ENCODE assay signal across 18 mouse cellular contexts in the genomic region with DNA sequence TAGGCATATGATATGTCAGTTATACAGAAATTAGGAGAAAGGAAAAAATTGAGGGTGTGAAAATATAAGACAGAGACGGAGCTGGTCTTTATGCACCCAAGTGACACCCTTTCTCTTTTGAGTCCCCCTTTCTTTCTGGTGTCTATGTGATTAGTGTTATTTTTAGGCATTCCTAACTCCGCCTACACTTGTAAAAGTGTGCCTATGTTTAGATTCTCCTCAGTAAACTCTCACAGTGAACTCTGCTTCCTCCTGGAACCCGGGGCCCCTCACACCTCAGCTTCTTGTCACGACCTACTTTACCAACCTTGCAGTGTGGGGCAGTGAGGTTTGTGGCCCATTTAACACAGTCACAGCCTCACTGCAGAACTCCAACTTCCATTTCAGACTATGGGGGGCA.
DNase-seq lines count a peak whose midpoint lies in the region; ATAC-seq and TF ChIP-seq lines count a peak whose summit lies in the region.
"Had no signal": no experiment of that assay in that cellular context is flagged by ENCODE, and none has a peak within 500 bp of the region (broad histone marks: within the 10 kb centered on the region; RNA-seq: fewer than 3 reads in every experiment).

No protein-coding gene starts in this region.

- no peaks in the 10 kb centered on the region for H3K27me3 ChIP-seq in heart, embryonic 10.5 days (ENCODE audit: insufficient read depth, poor library complexity, severe bottlenecking)
- no peaks in the 10 kb centered on the region for H3K27me3 ChIP-seq in heart, embryonic 14.5 days (ENCODE audit: control insufficient read depth, insufficient read depth, low read length)
- no peaks in the 10 kb centered on the region for H3K27me3 ChIP-seq in hindbrain, embryonic 14.5 days (ENCODE audit: control insufficient read depth, insufficient read depth, low read length)
- H3K27me3 ChIP-seq in hindbrain, postnatal 0 days (ENCODE audit: insufficient read depth, low read length) = no peaks in the 10 kb centered on the region
- no peaks in the 10 kb centered on the region for H3K27me3 ChIP-seq in myocyte (ENCODE audit: control insufficient read depth, insufficient read depth, insufficient read length)
- H3K27me3 ChIP-seq: embryonic facial prominence, embryonic 12.5 days; forebrain, embryonic 15.5 days; hindbrain, embryonic 15.5 days had no signal

- no peak for TF ChIP-seq POLR2A in myocyte (IDR thresholded peaks at IDR 0.05; ENCODE audit: insufficient read length, low read depth)

- ATAC-seq in heart, embryonic 14.5 days (ENCODE audit: insufficient number of reproducible peaks, insufficient read depth, low FRiP score, low read depth) = no peak
- no peak for ATAC-seq in hindbrain, embryonic 14.5 days (ENCODE audit: low FRiP score)
- no peak for ATAC-seq in hindbrain, postnatal 0 days
- ATAC-seq: forebrain, embryonic 15.5 days; inflammation-experienced regulatory T-cells, adult 6 months; intestine, postnatal 0 days had no signal

- H3K9me3 ChIP-seq in heart, embryonic 10.5 days = no peaks in the 10 kb centered on the region
- H3K9me3 ChIP-seq in heart, embryonic 14.5 days (ENCODE audit: control insufficient read depth, low read length) = 0 out of 2 replicates have a peak, but pooled peaks cover 3% of the 10 kb centered on the region
- H3K9me3 ChIP-seq in hindbrain, embryonic 14.5 days (ENCODE audit: control insufficient read depth, low read length) = no peaks in the 10 kb centered on the region
- no peaks in the 10 kb centered on the region for H3K9me3 ChIP-seq in hindbrain, postnatal 0 days (ENCODE audit: low read length)
- H3K9me3 ChIP-seq: embryonic facial prominence, embryonic 12.5 days; forebrain, embryonic 15.5 days; hindbrain, embryonic 15.5 days had no signal

- H3K79me2 ChIP-seq in myocyte (ENCODE audit: control insufficient read depth, insufficient read depth) = no peaks in the 10 kb centered on the region

- H3ac ChIP-seq in myocyte (ENCODE audit: control insufficient read depth, insufficient read length) = no peak overlapping the region

- peak overlapping the region; percentile 51 for H3K4me2 ChIP-seq in heart, embryonic 14.5 days (ENCODE audit: low read length)
- no peak overlapping the region for H3K4me2 ChIP-seq in hindbrain, embryonic 14.5 days (replicated peaks)
- H3K4me2 ChIP-seq in hindbrain, postnatal 0 days (ENCODE audit: low read depth, low read length) = no peak overlapping the region
- H3K4me2 ChIP-seq in myocyte (ENCODE audit: low read depth) = peak overlapping the region; percentile 13
- H3K4me2 ChIP-seq: embryonic facial prominence, embryonic 12.5 days; forebrain, embryonic 15.5 days; hindbrain, embryonic 15.5 days had no signal

- H3K4me1 ChIP-seq in heart, embryonic 10.5 days = peaks cover 33% of the 10 kb centered on the region
- H3K4me1 ChIP-seq in heart, embryonic 14.5 days (ENCODE audit: control insufficient read depth in 2 of 2, insufficient read depth in 2 of 2, low read length in 2 of 2) = peaks cover 23 to 35% of the 10 kb centered on the region in 2 experiments
- H3K4me1 ChIP-seq in hindbrain, embryonic 14.5 days (replicated peaks; ENCODE audit: control insufficient read depth, insufficient read depth, low read length) = no peaks in the 10 kb centered on the region
- no peaks in the 10 kb centered on the region for H3K4me1 ChIP-seq in hindbrain, postnatal 0 days (ENCODE audit: insufficient read depth, low read length)
- H3K4me1 ChIP-seq: embryonic facial prominence, embryonic 12.5 days; forebrain, embryonic 15.5 days had no signal

- intact Hi-C loops in heart, postnatal 10 days (cut with DNase I) = no loop called here

- 38% methylated on average over 4 of the region's 4 CpGs for WGBS in heart, embryonic 10.5 days
- 23% methylated on average over 4 of the region's 4 CpGs for WGBS in heart, embryonic 14.5 days
- 84% methylated on average over 4 of the region's 4 CpGs for WGBS in hindbrain, embryonic 14.5 days
- 82% methylated on average over 4 of the region's 4 CpGs for WGBS in hindbrain, postnatal 0 days

- DNase-seq in heart, embryonic 10.5 days (ENCODE audit: low spot score) = no peak
- DNase-seq in heart, adult 8-10 months (ENCODE audit: low spot score) = no peak
- DNase-seq in heart, postnatal 10 days = no peak
- peak; percentile 21 for DNase-seq in hindbrain, embryonic 14.5 days (ENCODE audit: low spot score)
- no peak for DNase-seq in hindbrain, postnatal 0 days (ENCODE audit: low spot score)
- DNase-seq: adrenal gland, postnatal 10 days; cerebellum, adult 11 months; cerebellum, adult 8-10 months; cerebellum, postnatal 25 days; gastrocnemius, postnatal 36 days; kidney, adult 8-10 months had no signal

- peak overlapping the region; percentile 52; the same call in 1 of the 2 replicates for H3K9ac ChIP-seq in heart, embryonic 14.5 days (ENCODE audit: low read length)
- H3K9ac ChIP-seq in hindbrain, embryonic 14.5 days = no peak overlapping the region
- no peak overlapping the region for H3K9ac ChIP-seq in hindbrain, postnatal 0 days (replicated peaks; ENCODE audit: low read length)
- H3K9ac ChIP-seq: embryonic facial prominence, embryonic 12.5 days; forebrain, embryonic 15.5 days; hindbrain, embryonic 15.5 days had no signal

- no peaks in the 10 kb centered on the region for H3K36me3 ChIP-seq in heart, embryonic 10.5 days
- no peaks in the 10 kb centered on the region for H3K36me3 ChIP-seq in heart, embryonic 14.5 days (ENCODE audit: control insufficient read depth, insufficient read depth, low read length)
- H3K36me3 ChIP-seq in hindbrain, embryonic 14.5 days (replicated peaks; ENCODE audit: control insufficient read depth, insufficient read depth) = no peaks in the 10 kb centered on the region
- no peaks in the 10 kb centered on the region for H3K36me3 ChIP-seq in hindbrain, postnatal 0 days (ENCODE audit: insufficient read depth, low read length)
- H3K36me3 ChIP-seq in myocyte (ENCODE audit: control insufficient read depth, insufficient read depth) = no peaks in the 10 kb centered on the region
- H3K36me3 ChIP-seq: embryonic facial prominence, embryonic 12.5 days; forebrain, embryonic 15.5 days; hindbrain, embryonic 15.5 days had no signal

- H3K4me3 ChIP-seq in heart, embryonic 10.5 days = peak overlapping the region; percentile 29
- H3K4me3 ChIP-seq in heart, embryonic 14.5 days (ENCODE audit: control insufficient read depth in 1 of 2, insufficient read depth in 1 of 2, low read depth in 1 of 2, low read length in 2 of 2) = peak overlapping the region in 1 of 2 experiments; percentile 10; a peak in 1 of 4 replicates
- no peak overlapping the region for H3K4me3 ChIP-seq in hindbrain, embryonic 14.5 days (replicated peaks; ENCODE audit: low read length)
- no peak overlapping the region for H3K4me3 ChIP-seq in hindbrain, postnatal 0 days (ENCODE audit: low read length)
- no peak overlapping the region for H3K4me3 ChIP-seq in myocyte
- H3K4me3 ChIP-seq: embryonic facial prominence, embryonic 12.5 days; forebrain, embryonic 15.5 days; hindbrain, embryonic 15.5 days had no signal

- H3K27ac ChIP-seq in heart, embryonic 10.5 days = peak overlapping the region; percentile 83
- peak overlapping the region; percentile 93 to 95 for H3K27ac ChIP-seq in heart, embryonic 14.5 days (replicated peaks in 1 of 2; ENCODE audit: control insufficient read depth in 1 of 2, insufficient read depth in 1 of 2, low read depth in 2 of 2, low read length in 2 of 2)
- H3K27ac ChIP-seq in hindbrain, embryonic 14.5 days = no peak overlapping the region
- H3K27ac ChIP-seq in hindbrain, postnatal 0 days = no peak overlapping the region
- H3K27ac ChIP-seq: embryonic facial prominence, embryonic 12.5 days; forebrain, embryonic 15.5 days; hindbrain, embryonic 15.5 days had no signal

- no peak for TF ChIP-seq CTCF in hindbrain, postnatal 0 days (IDR thresholded peaks at IDR 0.05; ENCODE audit: low read depth)

TF ChIP-seq in myocyte, 11 proteins besides CTCF, POLR2A, EP300 and RAD21:
- TF ChIP-seq SRF (IDR thresholded peaks at IDR 0.05; ENCODE audit: control insufficient read depth, insufficient read length, low read depth) = no peak
- no peak for TF ChIP-seq USF1 (IDR thresholded peaks at IDR 0.05; ENCODE audit: low read depth)
- no peak for TF ChIP-seq MYOG (IDR thresholded peaks at IDR 0.05; ENCODE audit: control insufficient read depth in 1 of 3, insufficient read depth in 1 of 3, insufficient read length in 2 of 3, low read depth in 2 of 3)
- no peak for TF ChIP-seq E2F4 (IDR thresholded peaks at IDR 0.05; ENCODE audit: insufficient read depth)
- TF ChIP-seq REST (IDR thresholded peaks at IDR 0.05; ENCODE audit: insufficient read depth, insufficient read length) = no peak
- no peak for TF ChIP-seq MAX (IDR thresholded peaks at IDR 0.05; ENCODE audit: low read depth)
- no peak for TF ChIP-seq POLR2AphosphoS2 (IDR thresholded peaks at IDR 0.05; ENCODE audit: insufficient read length, low read depth)
- TF ChIP-seq CEBPB (IDR thresholded peaks at IDR 0.05; ENCODE audit: insufficient read depth, poor library complexity, severe bottlenecking) = no peak
- no peak for TF ChIP-seq MYOD1 (IDR thresholded peaks at IDR 0.05; ENCODE audit: control insufficient read depth in 1 of 3, insufficient read length in 2 of 3, low read depth in 2 of 3)
- no peak for TF ChIP-seq TCF12 (IDR thresholded peaks at IDR 0.05; ENCODE audit: insufficient read depth, poor library complexity, severe bottlenecking)
- TF ChIP-seq TCF3 (IDR thresholded peaks at IDR 0.05; ENCODE audit: insufficient read length, low read depth) = no peak

Comparison
In these comparisons a context has a peak if more than half of its experiments do, and no peak if none do; other contexts are left out.
1. H3K27ac ChIP-seq: peak in heart, embryonic 10.5 days (single experiment) and heart, embryonic 14.5 days (2 of 2); none in hindbrain, embryonic 14.5 days (single experiment) and hindbrain, postnatal 0 days (single experiment).
2. H3K4me2 ChIP-seq: peak in heart, embryonic 14.5 days (single experiment) and myocyte (single experiment); none in hindbrain, embryonic 14.5 days (single experiment) and hindbrain, postnatal 0 days (single experiment).